Mouse (Mus musculus): ENCODE data around the gene Arhgef17. TPM values are rescaled to one million over a fixed set of nuclear protein-coding genes. Genes with fewer than 3 reads are reported as not detected.

Arhgef17 gene
- 6.2 and 7.9 TPM in 2 replicates for polyA plus RNA-seq (2015; fragmentation: Nextera tagmentation; extraction: Ambion mirVana)

- 0% methylated on average over 35 of the region's 35 CpGs for WGBS
- Histone ChIP-seq H3K27me3 (replicated peaks) (no peaks in the 10 kb centered on the region), H3K9ac (peak within 1 kb of the TSS; percentile 73), H3K4me1 (peaks cover 40% of the 10 kb centered on the region), H3K4me3 (replicated peaks) (peak within 1 kb of the TSS; percentile 75), H3K4me2 (peak within 1 kb of the TSS; percentile 86), H3K9me3 (no peaks in the 10 kb centered on the region), H3K36me3 (no peaks in the 10 kb centered on the region), H3K27ac (peak within 1 kb of the TSS; percentile 99)
- ATAC-seq (ENCODE audit: insufficient read depth, low FRiP score, low read depth), result peak; percentile 72
Observed at GRCm38 (mm10) chr7:100931926-100932480, at the start of gene Arhgef17. TSS of gene Arhgef17 (minus strand) at chr7:100932107.

GRCm38 (mm10) chr7:100979175-100979574 is 47.3 kb upstream of the Arhgef17 start:
- H3K27me3 ChIP-seq (replicated peaks), result 0 out of 2 replicates have a peak, but pooled peaks cover 3% of the 10 kb centered on the region
- no peak overlapping the region for H3K9ac ChIP-seq
- peak; percentile 76 for ATAC-seq (ENCODE audit: insufficient read depth, low FRiP score, low read depth)
- H3K9me3 ChIP-seq, result no peaks in the 10 kb centered on the region
- peaks cover 20% of the 10 kb centered on the region for H3K4me1 ChIP-seq
- no peaks in the 10 kb centered on the region for H3K36me3 ChIP-seq
- H3K27ac ChIP-seq, result peak overlapping the region; percentile 23; the same call in 1 of the 2 replicates
- WGBS, result 15% methylated on average over 2 of the region's 2 CpGs
- H3K4me2 ChIP-seq, result no peak overlapping the region
- no peak overlapping the region for H3K4me3 ChIP-seq (replicated peaks)

DNA sequence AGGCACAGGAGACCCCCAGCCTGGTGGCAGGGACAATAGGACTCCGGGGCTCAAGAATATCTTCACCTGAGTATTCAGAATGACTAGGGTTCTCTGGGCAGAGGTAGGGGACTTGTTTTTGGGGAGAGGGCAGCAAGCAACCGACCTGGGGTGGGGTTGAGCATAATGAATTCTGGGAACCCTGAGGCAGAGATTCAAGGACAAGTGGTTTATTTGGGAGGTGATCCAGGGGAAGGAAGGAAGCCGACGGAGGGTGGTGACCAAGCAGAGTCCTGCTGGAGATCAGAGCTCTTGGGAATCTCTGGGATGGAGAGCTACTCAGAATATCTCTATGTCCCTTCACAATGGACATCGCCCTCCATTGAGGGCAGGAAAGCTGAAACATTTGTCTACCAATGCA is 46.3 kb upstream of the Arhgef17 start:
- ATAC-seq (ENCODE audit: insufficient read depth, low FRiP score, low read depth), result no peak
- no peak overlapping the region for H3K4me3 ChIP-seq (replicated peaks)
- 89% methylated on average over 5 of the region's 5 CpGs for WGBS
- no peaks in the 10 kb centered on the region for H3K36me3 ChIP-seq
- no peak overlapping the region for H3K27ac ChIP-seq
- H3K9me3 ChIP-seq, result no peaks in the 10 kb centered on the region
- H3K27me3 ChIP-seq (replicated peaks), result 0 out of 2 replicates have a peak, but pooled peaks cover 5% of the 10 kb centered on the region
- H3K9ac ChIP-seq, result no peak overlapping the region
- H3K4me2 ChIP-seq, result no peak overlapping the region
- peaks cover 25% of the 10 kb centered on the region for H3K4me1 ChIP-seq

DNA sequence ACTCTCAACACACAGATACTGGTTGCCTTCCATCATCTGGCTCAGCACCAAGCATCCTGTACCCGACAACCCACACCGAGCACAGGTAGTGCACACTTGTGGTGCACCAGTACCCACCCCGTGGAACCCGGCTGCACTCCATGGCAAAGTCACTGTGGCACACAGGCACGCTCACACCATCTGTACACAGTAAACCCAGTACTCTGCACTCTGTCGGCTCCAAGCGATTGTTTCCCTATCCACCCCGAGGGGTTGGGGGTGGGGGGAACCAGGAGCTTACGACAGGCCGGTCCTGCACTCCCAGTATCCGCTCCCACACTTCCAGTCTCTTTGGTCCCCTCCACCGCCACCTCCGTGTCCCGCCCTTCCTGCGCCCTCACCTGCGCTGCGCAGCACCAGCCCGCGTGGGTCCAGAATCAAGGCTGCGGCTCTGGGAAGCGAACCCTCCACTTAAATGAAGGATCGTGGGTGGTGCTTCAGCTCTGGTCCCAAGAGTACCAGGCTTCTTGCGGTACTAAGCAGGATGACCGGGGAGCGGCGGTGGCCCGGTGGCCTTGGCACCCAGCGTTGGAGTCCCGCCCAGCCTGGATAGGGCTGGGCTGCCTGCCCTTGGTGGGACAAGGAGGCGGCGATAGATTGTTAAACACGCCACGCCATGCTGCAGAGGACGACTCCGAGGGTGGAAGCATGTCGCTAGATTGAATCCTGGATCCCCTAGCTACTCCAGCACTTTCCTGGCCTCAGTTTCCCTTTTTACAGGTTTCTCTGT is 42.4 kb upstream of the Arhgef17 start, which contains the start of gene P2ry6:
TSS of gene P2ry6 (minus strand) at position 515 of the 769 bp plus-strand sequence.
- Histone ChIP-seq H3K36me3 (no peaks in the 10 kb centered on the region), H3K4me1 (peaks cover 22% of the 10 kb centered on the region), H3K4me2 (peak within 1 kb of the TSS; percentile 79), H3K9me3 (no peaks in the 10 kb centered on the region), H3K4me3 (replicated peaks) (peak within 1 kb of the TSS; percentile 39), H3K27me3 (replicated peaks) (0 out of 2 replicates have a peak, but pooled peaks cover 5% of the 10 kb centered on the region), H3K27ac (no peak within 1 kb of the TSS), H3K9ac (no peak within 1 kb of the TSS)
- ATAC-seq (ENCODE audit: insufficient read depth, low FRiP score, low read depth), result peak; percentile 45; the same call in 1 of the 2 replicates
- WGBS, result 5% methylated on average over 36 of the region's 36 CpGs

- H3K9me3 ChIP-seq, result no peaks in the 10 kb centered on the region
- H3K4me2 ChIP-seq, result no peak overlapping the region
- peaks cover 13% of the 10 kb centered on the region for H3K4me1 ChIP-seq
- 51% methylated on average over 3 of the region's 3 CpGs for WGBS
- no peak overlapping the region for H3K4me3 ChIP-seq (replicated peaks)
- H3K27me3 ChIP-seq (replicated peaks), result 0 out of 2 replicates have a peak, but pooled peaks cover 5% of the 10 kb centered on the region
- ATAC-seq (ENCODE audit: insufficient read depth, low FRiP score, low read depth), result no peak
- H3K9ac ChIP-seq, result no peak overlapping the region
- H3K27ac ChIP-seq, result no peak overlapping the region
- no peaks in the 10 kb centered on the region for H3K36me3 ChIP-seq
Observed at GRCm38 (mm10) chr7:100972875-100973274, 41.0 kb upstream of the Arhgef17 start.

- no peak overlapping the region for H3K4me2 ChIP-seq
- H3K27me3 ChIP-seq (replicated peaks), result 0 out of 2 replicates have a peak, but pooled peaks cover under 1% of the 10 kb centered on the region
- 75% methylated on average over 10 of the region's 10 CpGs for whole genome bisulfite sequencing
- no peaks in the 10 kb centered on the region for H3K36me3 ChIP-seq
- H3K4me1 ChIP-seq, result peaks cover 4% of the 10 kb centered on the region
- H3K27ac ChIP-seq, result no peak overlapping the region
- H3K9me3 ChIP-seq, result no peaks in the 10 kb centered on the region
- ATAC-seq (ENCODE audit: insufficient read depth, low FRiP score, low read depth), result no peak
- no peak overlapping the region for H3K9ac ChIP-seq
- H3K4me3 ChIP-seq (replicated peaks), result no peak overlapping the region
Observed at GRCm38 (mm10) chr7:100968874-100969659, 37.2 kb upstream of the Arhgef17 start.

DNA sequence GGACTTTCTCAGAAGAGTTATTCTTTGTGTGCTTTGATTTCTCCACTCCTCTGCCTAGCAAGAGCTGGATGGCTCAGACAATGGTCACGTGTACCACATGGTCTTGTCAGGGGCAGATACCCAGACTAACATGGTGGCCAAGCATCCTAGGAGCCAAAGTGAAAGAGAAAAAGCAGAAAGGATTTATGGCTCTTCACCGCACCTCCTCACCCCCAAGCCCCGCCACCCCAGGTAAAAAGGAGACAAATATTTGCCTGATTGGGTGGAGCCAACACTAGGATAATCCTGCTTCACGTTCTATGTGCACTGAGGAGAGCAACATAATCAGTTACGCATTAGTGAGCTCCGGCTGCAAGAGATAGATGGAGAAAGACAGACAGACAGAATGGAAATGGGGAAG is 36.5 kb upstream of the Arhgef17 start:
- ATAC-seq (ENCODE audit: insufficient read depth, low FRiP score, low read depth), result no peak
- H3K27ac ChIP-seq, result no peak overlapping the region
- no peaks in the 10 kb centered on the region for H3K36me3 ChIP-seq
- H3K9ac ChIP-seq, result no peak overlapping the region
- no peaks in the 10 kb centered on the region for H3K9me3 ChIP-seq
- no peak overlapping the region for H3K4me3 ChIP-seq (replicated peaks)
- no peaks in the 10 kb centered on the region for H3K27me3 ChIP-seq (replicated peaks)
- H3K4me2 ChIP-seq, result no peak overlapping the region
- 62% methylated on average over 6 of the region's 6 CpGs for WGBS
- H3K4me1 ChIP-seq, result no peaks in the 10 kb centered on the region

DNA sequence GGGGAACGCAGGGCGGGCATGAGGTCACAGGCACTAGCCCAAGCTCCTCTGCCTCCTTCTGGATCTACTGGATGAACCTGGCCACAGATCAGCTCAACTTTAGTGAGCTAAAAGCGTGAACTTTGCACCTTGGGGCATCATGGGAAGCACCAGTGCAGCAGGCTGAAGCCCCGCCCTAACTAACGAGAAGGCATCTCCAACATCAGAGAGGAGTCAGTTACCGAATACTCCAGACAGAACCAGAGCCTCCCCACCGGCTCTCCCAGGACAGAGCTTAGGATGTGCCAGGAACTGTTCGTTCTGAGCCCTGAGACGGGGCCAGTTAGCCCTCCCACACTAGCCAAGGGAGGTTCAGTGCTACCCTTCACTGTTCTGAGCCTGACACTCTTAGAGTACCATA is 35.9 kb upstream of the Arhgef17 start:
- WGBS, result 68% methylated on average over 9 of the region's 9 CpGs

GRCm38 (mm10) chr7:100966014-100966413 is 34.1 kb upstream of the Arhgef17 start:
- no peaks in the 10 kb centered on the region for H3K4me1 ChIP-seq
- H3K4me2 ChIP-seq, result no peak overlapping the region
- H3K27me3 ChIP-seq (replicated peaks), result no peaks in the 10 kb centered on the region
- H3K4me3 ChIP-seq (replicated peaks), result no peak overlapping the region
- H3K27ac ChIP-seq, result no peak overlapping the region
- H3K9me3 ChIP-seq, result no peaks in the 10 kb centered on the region
- H3K9ac ChIP-seq, result no peak overlapping the region
- no peak for ATAC-seq (ENCODE audit: insufficient read depth, low FRiP score, low read depth)
- 90% methylated on average over 7 of the region's 7 CpGs for WGBS
- H3K36me3 ChIP-seq, result no peaks in the 10 kb centered on the region

More for the DNA sequence above, 35.9 kb upstream of the Arhgef17 start:
- Histone ChIP-seq H3K27me3 (replicated peaks) (no peaks in the 10 kb centered on the region), H3K9me3 (no peaks in the 10 kb centered on the region), H3K9ac (no peak overlapping the region), H3K4me2 (no peak overlapping the region), H3K4me3 (replicated peaks) (no peak overlapping the region), H3K27ac (no peak overlapping the region), H3K4me1 (no peaks in the 10 kb centered on the region), H3K36me3 (no peaks in the 10 kb centered on the region)
- ATAC-seq (ENCODE audit: insufficient read depth, low FRiP score, low read depth), result no peak

- no peaks in the 10 kb centered on the region for H3K4me1 ChIP-seq
- H3K9me3 ChIP-seq, result no peaks in the 10 kb centered on the region
- H3K4me3 ChIP-seq (replicated peaks), result no peak overlapping the region
- ATAC-seq (ENCODE audit: insufficient read depth, low FRiP score, low read depth), result no peak
- no peak overlapping the region for H3K9ac ChIP-seq
- WGBS, result 26% methylated on average over 4 of the region's 4 CpGs
- H3K27ac ChIP-seq, result no peak overlapping the region
- no peaks in the 10 kb centered on the region for H3K36me3 ChIP-seq
- no peak overlapping the region for H3K4me2 ChIP-seq
- H3K27me3 ChIP-seq (replicated peaks), result no peaks in the 10 kb centered on the region
Observed at GRCm38 (mm10) chr7:100965079-100965478, 33.2 kb upstream of the Arhgef17 start.

GRCm38 (mm10) chr7:100964242-100964641 is 32.3 kb upstream of the Arhgef17 start:
- no peak overlapping the region for H3K9ac ChIP-seq
- no peak overlapping the region for H3K27ac ChIP-seq
- WGBS, result 68% methylated on average over 6 of the region's 6 CpGs
- H3K9me3 ChIP-seq, result no peaks in the 10 kb centered on the region
- no peaks in the 10 kb centered on the region for H3K4me1 ChIP-seq
- H3K27me3 ChIP-seq (replicated peaks), result no peaks in the 10 kb centered on the region
- ATAC-seq (ENCODE audit: insufficient read depth, low FRiP score, low read depth), result no peak
- no peaks in the 10 kb centered on the region for H3K36me3 ChIP-seq
- H3K4me3 ChIP-seq (replicated peaks), result no peak overlapping the region
- H3K4me2 ChIP-seq, result no peak overlapping the region
